Mouse (Mus musculus): Measurements from ENCODE around the gene Lif. TPM values are rescaled to one million over a fixed set of nuclear protein-coding genes. Genes with fewer than 3 reads are reported as not detected.

Lif gene
- total RNA-seq, 2 experiments from 2014 or later = 0.11 to 0.21 TPM

- no peak for DNase-seq (ENCODE audit: low spot score)
Measured at GRCm38 (mm10) chr11:4296610-4297275, 39.4 kb downstream of the Lif start.

- no peak for DNase-seq (ENCODE audit: low spot score)
Measured at GRCm38 (mm10) chr11:4297753-4298152, 40.4 kb downstream of the Lif start.

GRCm38 (mm10) chr11:4298615-4299014 is 41.3 kb downstream of the Lif start:
- no peak for DNase-seq (ENCODE audit: low spot score)

- no peak for DNase-seq (ENCODE audit: low spot score)
Measured at GRCm38 (mm10) chr11:4299191-4299590, 41.8 kb downstream of the Lif start.

GRCm38 (mm10) chr11:4299735-4300474 is 42.5 kb downstream of the Lif start:
- peak; percentile 72 for DNase-seq (ENCODE audit: low spot score)

- DNase-seq (ENCODE audit: low spot score) = no peak
Measured at GRCm38 (mm10) chr11:4300683-4301082, 43.3 kb downstream of the Lif start.

- DNase-seq (ENCODE audit: low spot score) = peak; percentile 59
Measured at GRCm38 (mm10) chr11:4302363-4302913, 45.1 kb downstream of the Lif start.

GRCm38 (mm10) chr11:4303033-4303432 is 45.7 kb downstream of the Lif start:
- no peak for DNase-seq (ENCODE audit: low spot score)

GRCm38 (mm10) chr11:4304203-4304602 is 46.8 kb downstream of the Lif start:
- no peak for DNase-seq (ENCODE audit: low spot score)

- DNase-seq (ENCODE audit: low spot score) = no peak
Measured at GRCm38 (mm10) chr11:4305090-4305489, 47.7 kb downstream of the Lif start.

- no peak for DNase-seq (ENCODE audit: low spot score)
Measured at GRCm38 (mm10) chr11:4306086-4306485, 48.7 kb downstream of the Lif start.

- DNase-seq (ENCODE audit: low spot score) = no peak
Measured at GRCm38 (mm10) chr11:4308060-4308513, 50.7 kb downstream of the Lif start.

GRCm38 (mm10) chr11:4308514-4309450 is 51.4 kb downstream of the Lif start:
- peak; percentile 52 for DNase-seq (ENCODE audit: low spot score)

GRCm38 (mm10) chr11:4309613-4310012 is 52.3 kb downstream of the Lif start:
- no peak for DNase-seq (ENCODE audit: low spot score)

- no peak for DNase-seq (ENCODE audit: low spot score)
Measured at GRCm38 (mm10) chr11:4310324-4310723, 53.0 kb downstream of the Lif start.

GRCm38 (mm10) chr11:4312180-4312579 is 54.8 kb downstream of the Lif start:
- no peak for DNase-seq (ENCODE audit: low spot score)

GRCm38 (mm10) chr11:4317287-4317686 is 59.9 kb downstream of the Lif start:
- DNase-seq (ENCODE audit: low spot score) = no peak

- DNase-seq (ENCODE audit: low spot score) = no peak
Measured at GRCm38 (mm10) chr11:4318011-4318410, 60.7 kb downstream of the Lif start.

GRCm38 (mm10) chr11:4319212-4319955 is 62.0 kb downstream of the Lif start:
- no peak for DNase-seq (ENCODE audit: low spot score)

- no peak for DNase-seq (ENCODE audit: low spot score)
Measured at GRCm38 (mm10) chr11:4320876-4321275, 63.5 kb downstream of the Lif start.
